ENCODE assay signal across 12 mouse cellular contexts in genomic region chr1:133201499-133201898, GRCm38 (mm10). TPM values are rescaled to one million over a fixed set of nuclear protein-coding genes. Genes with fewer than 3 reads are reported as not detected.
DNase-seq lines count a peak whose midpoint lies in the region; ATAC-seq lines count a peak whose summit lies in the region.
"Had no signal": no experiment of that assay in that cellular context is flagged by ENCODE, and none has a peak within 500 bp of the region (broad histone marks: within the 10 kb centered on the region; RNA-seq: fewer than 3 reads in every experiment).

No protein-coding gene starts in this region.

- no peak overlapping the region for H3K4me2 ChIP-seq in intestine, embryonic 16.5 days (ENCODE audit: low read depth, low read length)
- no peak overlapping the region for H3K4me2 ChIP-seq in intestine, embryonic 15.5 days (replicated peaks)
- H3K4me2 ChIP-seq in lung, embryonic 16.5 days (ENCODE audit: low read depth, low read length) = no peak overlapping the region
- no peak overlapping the region for H3K4me2 ChIP-seq in forebrain, embryonic 16.5 days (ENCODE audit: low read length)
- H3K4me2 ChIP-seq: heart, embryonic 13.5 days; liver, embryonic 12.5 days had no signal

- peaks cover 37% of the 10 kb centered on the region for H3K4me1 ChIP-seq in intestine, embryonic 16.5 days (ENCODE audit: control insufficient read depth, insufficient read depth, low read length)
- H3K4me1 ChIP-seq in intestine, embryonic 15.5 days (replicated peaks) = peaks cover 42% of the 10 kb centered on the region
- peaks cover 45% of the 10 kb centered on the region for H3K4me1 ChIP-seq in heart, embryonic 10.5 days
- H3K4me1 ChIP-seq in lung, embryonic 16.5 days (replicated peaks; ENCODE audit: control insufficient read depth, insufficient read depth, low read length) = peaks cover 20% of the 10 kb centered on the region
- peaks cover 19% of the 10 kb centered on the region for H3K4me1 ChIP-seq in forebrain, embryonic 16.5 days (replicated peaks; ENCODE audit: control insufficient read depth, insufficient read depth, low read length)

- H3K27ac ChIP-seq in intestine, embryonic 16.5 days (ENCODE audit: low read length) = peak overlapping the region; percentile 45; the same call in 1 of the 2 replicates
- H3K27ac ChIP-seq in intestine, embryonic 15.5 days = no peak overlapping the region
- H3K27ac ChIP-seq in heart, embryonic 10.5 days = 0 out of 2 replicates have a peak overlapping the region, but pooled peaks have one; percentile 47
- H3K27ac ChIP-seq in lung, embryonic 16.5 days (ENCODE audit: low read length) = no peak overlapping the region
- no peak overlapping the region for H3K27ac ChIP-seq in forebrain, embryonic 16.5 days (ENCODE audit: low read length)
- H3K27ac ChIP-seq: heart, embryonic 13.5 days; liver, embryonic 12.5 days had no signal

- ATAC-seq in intestine, embryonic 16.5 days = no peak
- no peak for ATAC-seq in intestine, embryonic 15.5 days
- peak; percentile 81 for ATAC-seq in lung, embryonic 16.5 days (ENCODE audit: low read depth)
- no peak for ATAC-seq in forebrain, embryonic 16.5 days
- ATAC-seq: liver, embryonic 12.5 days had no signal

- no peaks in the 10 kb centered on the region for H3K27me3 ChIP-seq in intestine, embryonic 16.5 days (replicated peaks; ENCODE audit: control insufficient read depth, insufficient read depth, low read length)
- no peaks in the 10 kb centered on the region for H3K27me3 ChIP-seq in intestine, embryonic 15.5 days (replicated peaks)
- H3K27me3 ChIP-seq in heart, embryonic 10.5 days (ENCODE audit: insufficient read depth, poor library complexity, severe bottlenecking) = no peaks in the 10 kb centered on the region
- H3K27me3 ChIP-seq in lung, embryonic 16.5 days (ENCODE audit: control insufficient read depth, insufficient read depth, low read depth, low read length) = no peaks in the 10 kb centered on the region
- H3K27me3 ChIP-seq in forebrain, embryonic 16.5 days (replicated peaks; ENCODE audit: control insufficient read depth, insufficient read depth, low read length) = peaks cover 3% of the 10 kb centered on the region; the same call in 1 of the 2 replicates
- H3K27me3 ChIP-seq: heart, embryonic 13.5 days had no signal

- no peak overlapping the region for H3K9ac ChIP-seq in intestine, embryonic 16.5 days (ENCODE audit: low read depth, low read length)
- H3K9ac ChIP-seq in intestine, embryonic 15.5 days = no peak overlapping the region
- no peak overlapping the region for H3K9ac ChIP-seq in lung, embryonic 16.5 days (ENCODE audit: low read length)
- H3K9ac ChIP-seq in forebrain, embryonic 16.5 days (replicated peaks; ENCODE audit: low read depth, low read length) = no peak overlapping the region
- H3K9ac ChIP-seq: heart, embryonic 13.5 days; liver, embryonic 12.5 days had no signal

- no peaks in the 10 kb centered on the region for H3K9me3 ChIP-seq in intestine, embryonic 16.5 days (ENCODE audit: control insufficient read depth, low read length)
- H3K9me3 ChIP-seq in intestine, embryonic 15.5 days = no peaks in the 10 kb centered on the region
- H3K9me3 ChIP-seq in heart, embryonic 10.5 days = no peaks in the 10 kb centered on the region
- H3K9me3 ChIP-seq in lung, embryonic 16.5 days (ENCODE audit: control insufficient read depth, low read length) = no peaks in the 10 kb centered on the region
- no peaks in the 10 kb centered on the region for H3K9me3 ChIP-seq in forebrain, embryonic 16.5 days (ENCODE audit: control insufficient read depth, low read length)
- H3K9me3 ChIP-seq: heart, embryonic 13.5 days; liver, embryonic 12.5 days had no signal

- no peaks in the 10 kb centered on the region for H3K36me3 ChIP-seq in intestine, embryonic 16.5 days (ENCODE audit: control insufficient read depth, insufficient read depth, low read length)
- no peaks in the 10 kb centered on the region for H3K36me3 ChIP-seq in intestine, embryonic 15.5 days
- no peaks in the 10 kb centered on the region for H3K36me3 ChIP-seq in heart, embryonic 10.5 days
- H3K36me3 ChIP-seq in lung, embryonic 16.5 days (ENCODE audit: control insufficient read depth, insufficient read depth, low read length) = no peaks in the 10 kb centered on the region
- H3K36me3 ChIP-seq in forebrain, embryonic 16.5 days (ENCODE audit: control insufficient read depth, insufficient read depth) = no peaks in the 10 kb centered on the region
- H3K36me3 ChIP-seq: heart, embryonic 13.5 days; liver, embryonic 12.5 days had no signal

- DNase-seq in brain, adult 2 months (ENCODE audit: low read depth, low spot score) = peak; percentile 26
- DNase-seq in heart, embryonic 10.5 days (ENCODE audit: low spot score) = peak; percentile 84
- DNase-seq in thymus, adult 18-20 months = no peak
- DNase-seq in embryo, embryonic 9.5 days (ENCODE audit: extremely low spot score) = no peak
- DNase-seq: cerebellum, adult 9-10 months; layer of hippocampus, adult 9-11 months had no signal

- 31% methylated on average over 4 of the region's 4 CpGs for WGBS in intestine, embryonic 16.5 days
- WGBS in intestine, embryonic 15.5 days = 24% methylated on average over 4 of the region's 4 CpGs
- WGBS in heart, embryonic 10.5 days = 24% methylated on average over 4 of the region's 4 CpGs
- WGBS in lung, embryonic 16.5 days = 10% methylated on average over 4 of the region's 4 CpGs
- WGBS in forebrain, embryonic 16.5 days = 43% methylated on average over 4 of the region's 4 CpGs

- H3K4me3 ChIP-seq in intestine, embryonic 16.5 days (ENCODE audit: low read length) = no peak overlapping the region
- H3K4me3 ChIP-seq in intestine, embryonic 15.5 days (replicated peaks) = no peak overlapping the region
- no peak overlapping the region for H3K4me3 ChIP-seq in heart, embryonic 10.5 days
- H3K4me3 ChIP-seq in lung, embryonic 16.5 days (ENCODE audit: low read length) = no peak overlapping the region
- H3K4me3 ChIP-seq in forebrain, embryonic 16.5 days (replicated peaks; ENCODE audit: low read length) = no peak overlapping the region
- H3K4me3 ChIP-seq: heart, embryonic 13.5 days; liver, embryonic 12.5 days had no signal

RNA-seq across cellular contexts. Expression of gene Plekha6, which starts 37.5 kb away (rescaled TPM):
- 10.6 and 11.0 TPM in 2 replicates for polyA plus RNA-seq in intestine, embryonic 16.5 days (2015; fragmentation: Nextera tagmentation; extraction: Ambion mirVana)
- polyA plus RNA-seq in intestine, embryonic 15.5 days (2015; fragmentation: Nextera tagmentation; extraction: Ambion mirVana) = 13.7 and 15.3 TPM in 2 replicates
- polyA plus RNA-seq in heart, embryonic 10.5 days (2016; fragmentation: Nextera tagmentation; extraction: Ambion mirVana) = 13.5 and 14.2 TPM in 2 replicates
- 8.0 and 8.3 TPM in 2 replicates for polyA plus RNA-seq in lung, embryonic 16.5 days (2015; fragmentation: Nextera tagmentation; extraction: Ambion mirVana)
- polyA plus RNA-seq in forebrain, embryonic 16.5 days (2015; fragmentation: Nextera tagmentation; extraction: Ambion mirVana) = 10.7 and 11.7 TPM in 2 replicates

Comparison
In these comparisons a context has a peak if more than half of its experiments do, and no peak if none do; other contexts are left out.
1. H3K27ac ChIP-seq: peak in intestine, embryonic 16.5 days (single experiment) and heart, embryonic 10.5 days (single experiment); none in intestine, embryonic 15.5 days (single experiment), lung, embryonic 16.5 days (single experiment) and forebrain, embryonic 16.5 days (single experiment).
2. DNase-seq: peak in brain, adult 2 months (single experiment) and heart, embryonic 10.5 days (single experiment); none in thymus, adult 18-20 months (0 of 2) and embryo, embryonic 9.5 days (single experiment).